Mouse (Mus musculus): ENCODE results near the gene Armh3. TPM values are rescaled to one million over a fixed set of nuclear protein-coding genes. Genes with fewer than 3 reads are reported as not detected.

Gene Armh3
- polyA plus RNA-seq, 1 experiment from 2014 or later = 7.5 TPM

GRCm38 (mm10) chr19:45937530-45937929, 60.8 kb downstream of the Armh3 start:
- TF ChIP-seq EP300 (optimal IDR thresholded peaks at IDR 0.05) = no peak
- TF ChIP-seq CTCF (IDR thresholded peaks at IDR 0.05; ENCODE audit: low read depth) = no peak
- H3K4me3 ChIP-seq (ENCODE audit: low read depth, low read length) = no peak overlapping the region
- no peaks in the 10 kb centered on the region for H3K27me3 ChIP-seq (ENCODE audit: control insufficient read depth, insufficient read depth, low read length)
- no peaks in the 10 kb centered on the region for H3K4me1 ChIP-seq (replicated peaks; ENCODE audit: control insufficient read depth, insufficient read depth)
- 43% methylated on average over 9 of the region's 9 CpGs for WGBS
- H3K9me3 ChIP-seq (ENCODE audit: control insufficient read depth, low read length) = no peaks in the 10 kb centered on the region
- no peak overlapping the region for H3K27ac ChIP-seq (replicated peaks)
- H3K36me3 ChIP-seq (ENCODE audit: control insufficient read depth, insufficient read depth, low read length) = peaks cover 3% of the 10 kb centered on the region
- no peak overlapping the region for H3K9ac ChIP-seq (ENCODE audit: low read length)
- DNase-seq (ENCODE audit: low spot score) (no peak), ATAC-seq (ENCODE audit: low FRiP score, low TSS enrichment) (no peak)
- H3K4me2 ChIP-seq (replicated peaks; ENCODE audit: low read depth) = no peak overlapping the region

DNA sequence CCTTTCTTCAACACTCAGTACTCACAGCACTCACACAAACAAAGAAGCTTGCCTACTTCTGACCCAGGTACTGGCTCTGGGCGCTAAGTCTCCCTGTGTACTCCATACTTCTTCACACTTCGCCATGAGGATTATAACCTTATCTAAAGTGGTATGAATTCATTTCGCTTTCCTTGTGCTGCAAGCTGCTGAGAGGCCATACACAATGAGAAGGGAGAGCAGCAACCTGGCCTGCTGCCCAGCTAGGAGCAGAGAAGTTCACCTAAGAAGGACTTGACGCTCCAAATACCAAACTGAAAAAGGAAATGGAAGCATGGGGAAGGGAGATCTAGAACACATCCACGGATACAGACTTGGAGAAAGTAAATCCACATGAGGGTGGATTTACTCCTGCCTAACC, 71.1 kb downstream of the Armh3 start:
- DNase-seq (ENCODE audit: low spot score) (no peak), ATAC-seq (ENCODE audit: low FRiP score, low TSS enrichment) (no peak)
- H3K27ac ChIP-seq (replicated peaks) = no peak overlapping the region
- H3K27me3 ChIP-seq (ENCODE audit: control insufficient read depth, insufficient read depth, low read length) = no peaks in the 10 kb centered on the region
- H3K4me1 ChIP-seq (replicated peaks; ENCODE audit: control insufficient read depth, insufficient read depth) = no peaks in the 10 kb centered on the region
- H3K36me3 ChIP-seq (ENCODE audit: control insufficient read depth, insufficient read depth, low read length) = peaks cover 9% of the 10 kb centered on the region; the same call in 1 of the 2 replicates
- no peak for TF ChIP-seq CTCF (IDR thresholded peaks at IDR 0.05; ENCODE audit: low read depth)
- TF ChIP-seq EP300 (optimal IDR thresholded peaks at IDR 0.05) = no peak
- H3K4me3 ChIP-seq (ENCODE audit: low read depth, low read length) = no peak overlapping the region
- WGBS = 66% methylated on average over 5 of the region's 5 CpGs
- no peaks in the 10 kb centered on the region for H3K9me3 ChIP-seq (ENCODE audit: control insufficient read depth, low read length)
- no peak overlapping the region for H3K4me2 ChIP-seq (replicated peaks; ENCODE audit: low read depth)
- H3K9ac ChIP-seq (ENCODE audit: low read length) = no peak overlapping the region

DNA sequence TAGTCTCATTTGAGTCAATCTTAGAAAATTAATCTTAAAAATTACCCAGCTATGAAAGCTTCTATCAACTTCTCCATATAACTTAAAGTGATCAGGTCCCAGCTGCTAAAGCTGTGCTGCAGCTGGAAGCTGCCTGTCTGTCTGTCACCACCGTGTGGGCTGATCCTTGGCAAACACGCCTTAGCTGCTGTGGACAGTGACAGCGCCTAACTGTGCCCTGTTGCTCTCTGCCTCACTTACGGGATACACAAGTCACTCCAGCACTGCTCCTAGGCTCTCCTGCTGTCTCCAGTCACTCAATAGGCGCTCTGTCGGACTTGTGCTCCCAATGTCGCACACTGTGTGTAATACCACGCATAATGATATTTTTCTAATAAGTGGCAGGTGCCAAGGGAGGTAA, 71.9 kb downstream of the Armh3 start:
- Histone ChIP-seq H3K4me2 (replicated peaks; ENCODE audit: low read depth) (no peak overlapping the region), H3K36me3 (ENCODE audit: control insufficient read depth, insufficient read depth, low read length) (peaks cover 5% of the 10 kb centered on the region; the same call in 1 of the 2 replicates), H3K27me3 (ENCODE audit: control insufficient read depth, insufficient read depth, low read length) (no peaks in the 10 kb centered on the region), H3K27ac (replicated peaks) (no peak overlapping the region), H3K9me3 (ENCODE audit: control insufficient read depth, low read length) (no peaks in the 10 kb centered on the region), H3K9ac (ENCODE audit: low read length) (no peak overlapping the region), H3K4me1 (replicated peaks; ENCODE audit: control insufficient read depth, insufficient read depth) (no peaks in the 10 kb centered on the region), H3K4me3 (ENCODE audit: low read depth, low read length) (no peak overlapping the region)
- 83% methylated on average over 8 of the region's 8 CpGs for WGBS
- DNase-seq (ENCODE audit: low spot score) (no peak), ATAC-seq (ENCODE audit: low FRiP score, low TSS enrichment) (no peak)
- TF ChIP-seq EP300 (optimal IDR thresholded peaks at IDR 0.05) (no peak), CTCF (IDR thresholded peaks at IDR 0.05; ENCODE audit: low read depth) (no peak)

DNA sequence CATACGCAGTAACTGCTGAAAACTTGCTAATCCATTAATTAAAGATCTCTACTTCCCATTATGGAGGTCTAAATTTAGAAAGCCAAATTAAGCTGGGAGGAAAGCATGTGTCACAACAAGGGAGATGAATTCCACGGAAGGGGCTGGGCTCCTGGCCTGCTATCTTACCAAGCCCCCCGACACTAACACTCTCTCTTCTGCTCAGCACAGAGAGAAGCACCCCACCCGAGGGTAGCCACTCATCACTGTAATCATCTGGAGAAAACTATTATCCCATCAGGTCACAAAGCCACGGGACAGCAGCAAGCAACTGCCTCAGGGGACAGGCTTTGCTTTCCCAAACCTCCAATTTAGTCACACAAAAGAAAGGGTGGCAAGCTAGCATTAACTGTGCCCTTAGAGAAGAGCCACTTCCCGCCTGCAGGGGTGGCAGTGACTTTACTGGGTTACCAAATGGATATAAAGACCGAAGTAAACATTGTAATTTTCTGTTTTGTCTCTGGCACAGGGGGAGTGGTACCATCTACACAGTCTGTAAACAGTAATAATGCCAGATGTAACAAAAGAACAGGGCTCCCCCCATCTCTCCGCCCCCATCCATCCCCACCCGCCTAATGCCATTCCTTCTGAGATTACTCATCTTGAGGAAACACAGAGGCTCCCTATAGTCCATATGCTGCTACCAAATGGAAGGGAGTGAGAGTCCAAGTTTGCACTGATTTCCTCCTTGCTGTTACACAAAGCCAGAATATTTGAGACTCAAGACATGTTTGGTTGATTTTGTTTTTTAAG, 77.8 kb downstream of the Armh3 start:
- Histone ChIP-seq H3K9me3 (ENCODE audit: control insufficient read depth, low read length) (no peaks in the 10 kb centered on the region), H3K36me3 (ENCODE audit: control insufficient read depth, insufficient read depth, low read length) (0 out of 2 replicates have a peak, but pooled peaks cover 2% of the 10 kb centered on the region), H3K9ac (ENCODE audit: low read length) (no peak overlapping the region), H3K27me3 (ENCODE audit: control insufficient read depth, insufficient read depth, low read length) (no peaks in the 10 kb centered on the region), H3K4me2 (replicated peaks; ENCODE audit: low read depth) (no peak overlapping the region), H3K4me1 (replicated peaks; ENCODE audit: control insufficient read depth, insufficient read depth) (no peaks in the 10 kb centered on the region), H3K4me3 (ENCODE audit: low read depth, low read length) (no peak overlapping the region), H3K27ac (replicated peaks) (no peak overlapping the region)
- no peak for DNase-seq (ENCODE audit: low spot score)
- 68% methylated on average over 9 of the region's 9 CpGs for WGBS
- TF ChIP-seq EP300 (optimal IDR thresholded peaks at IDR 0.05) (no peak), CTCF (IDR thresholded peaks at IDR 0.05; ENCODE audit: low read depth) (no peak)
- ATAC-seq (ENCODE audit: low FRiP score, low TSS enrichment) = no peak

GRCm38 (mm10) chr19:45918406-45918805, 79.9 kb downstream of the Armh3 start:
- H3K9me3 ChIP-seq (ENCODE audit: control insufficient read depth, low read length) = no peaks in the 10 kb centered on the region
- WGBS = 95% methylated on average over 6 of the region's 6 CpGs

GRCm38 (mm10) chr19:45917856-45918255, 80.4 kb downstream of the Armh3 start:
- DNase-seq (ENCODE audit: low spot score) (no peak), ATAC-seq (ENCODE audit: low FRiP score, low TSS enrichment) (no peak)
- Histone ChIP-seq H3K4me2 (replicated peaks; ENCODE audit: low read depth) (no peak overlapping the region), H3K4me3 (ENCODE audit: low read depth, low read length) (no peak overlapping the region), H3K9me3 (ENCODE audit: control insufficient read depth, low read length) (no peaks in the 10 kb centered on the region), H3K27ac (replicated peaks) (no peak overlapping the region), H3K36me3 (ENCODE audit: control insufficient read depth, insufficient read depth, low read length) (0 out of 2 replicates have a peak, but pooled peaks cover 2% of the 10 kb centered on the region), H3K27me3 (ENCODE audit: control insufficient read depth, insufficient read depth, low read length) (no peaks in the 10 kb centered on the region), H3K4me1 (replicated peaks; ENCODE audit: control insufficient read depth, insufficient read depth) (no peaks in the 10 kb centered on the region), H3K9ac (ENCODE audit: low read length) (no peak overlapping the region)
- WGBS = 71% methylated on average over 3 of the region's 3 CpGs
- TF ChIP-seq CTCF (IDR thresholded peaks at IDR 0.05; ENCODE audit: low read depth) (no peak), EP300 (optimal IDR thresholded peaks at IDR 0.05) (no peak)

More at GRCm38 (mm10) chr19:45918406-45918805, 79.9 kb downstream of the Armh3 start:
- Histone ChIP-seq H3K27ac (replicated peaks) (no peak overlapping the region), H3K27me3 (ENCODE audit: control insufficient read depth, insufficient read depth, low read length) (no peaks in the 10 kb centered on the region), H3K9ac (ENCODE audit: low read length) (no peak overlapping the region), H3K36me3 (ENCODE audit: control insufficient read depth, insufficient read depth, low read length) (0 out of 2 replicates have a peak, but pooled peaks cover 2% of the 10 kb centered on the region), H3K4me3 (ENCODE audit: low read depth, low read length) (no peak overlapping the region), H3K4me2 (replicated peaks; ENCODE audit: low read depth) (no peak overlapping the region), H3K4me1 (replicated peaks; ENCODE audit: control insufficient read depth, insufficient read depth) (no peaks in the 10 kb centered on the region)
- DNase-seq (ENCODE audit: low spot score) (no peak), ATAC-seq (ENCODE audit: low FRiP score, low TSS enrichment) (no peak)
- TF ChIP-seq EP300 (optimal IDR thresholded peaks at IDR 0.05) (no peak), CTCF (IDR thresholded peaks at IDR 0.05; ENCODE audit: low read depth) (no peak)
